Mouse (Mus musculus) liver (tissue): Measurements from ENCODE around the gene Lpar6.

Experiments used
- DNase-seq: peaks from one replicate; pipeline ENCODE4 v3.0.0-alpha.2; 2020; ENCODE audit warnings: mixed read lengths

Lpar6 gene

DNA sequence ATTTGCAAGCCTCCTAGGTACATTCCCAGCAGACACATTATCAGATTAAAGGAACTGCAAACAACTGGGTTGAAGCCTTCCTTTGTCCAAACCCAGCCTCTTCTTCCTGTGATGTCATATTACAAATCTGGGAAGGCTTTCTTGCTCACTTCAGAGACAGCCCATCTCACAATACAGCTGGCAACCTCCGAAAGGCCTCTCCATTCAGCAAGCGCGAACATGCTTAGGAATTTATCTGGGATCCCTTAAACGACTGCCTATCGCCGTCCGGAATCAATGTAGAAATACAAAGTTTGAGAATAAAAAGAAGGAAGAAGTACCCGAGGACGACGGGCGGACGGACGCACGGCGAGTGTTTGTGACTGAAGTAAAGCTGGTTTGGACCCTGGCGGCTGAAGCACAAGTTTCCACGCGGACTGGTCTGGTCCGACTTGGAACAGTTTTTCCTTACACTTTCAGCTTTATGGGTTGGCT lies at the start of gene Lpar6:
TSS of gene Lpar6 (plus strand) at position 48 of the 474 bp plus-strand sequence.
- peak; percentile 33 for DNase-seq

- DNase-seq, result no peak
Observed at GRCm38 (mm10) chr14:73199058-73199457, 38.6 kb upstream of the Lpar6 start.

DNA sequence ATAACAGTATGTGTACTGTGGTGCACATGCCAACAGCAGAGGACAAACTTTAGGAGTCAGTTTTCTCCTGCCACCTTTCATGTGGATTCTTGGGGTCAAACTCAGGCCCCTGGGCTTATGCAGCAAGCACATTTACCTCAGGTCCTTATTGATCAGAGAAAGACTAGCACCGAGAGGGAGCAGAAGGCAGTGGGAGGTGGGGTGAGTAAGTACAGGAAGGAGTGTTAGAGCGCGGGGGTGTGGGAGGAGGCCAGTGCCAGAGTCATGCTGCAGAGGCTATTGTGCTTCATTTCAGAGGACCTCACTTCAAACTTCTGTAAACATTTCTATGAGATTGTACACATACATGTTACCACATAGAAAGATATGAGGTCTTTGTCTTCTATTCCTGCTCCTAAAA lies 36.2 kb upstream of the Lpar6 start:
- no peak for DNase-seq

DNA sequence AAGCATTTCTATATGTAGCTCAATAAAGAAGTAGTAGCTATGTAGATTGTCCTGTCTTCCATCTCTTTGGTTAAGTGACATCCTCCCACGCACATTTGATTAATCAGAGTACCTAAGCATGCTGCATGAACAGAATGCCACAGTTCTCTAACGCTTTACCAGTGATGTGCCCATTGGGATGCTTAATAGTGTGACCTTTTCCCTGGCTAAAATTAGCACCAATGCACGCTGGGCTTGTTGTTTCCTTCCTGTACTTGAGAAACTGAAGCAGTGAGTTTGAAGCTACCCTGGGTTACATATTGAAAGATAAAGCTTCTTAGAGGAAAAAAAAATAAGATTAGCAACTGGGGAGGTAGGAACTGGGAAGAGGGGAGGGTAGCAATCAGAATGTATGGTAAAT lies 33.7 kb upstream of the Lpar6 start:
- DNase-seq, result no peak

- peak; percentile 11 for DNase-seq
Observed at GRCm38 (mm10) chr14:73209262-73209661, 28.4 kb upstream of the Lpar6 start.

DNA sequence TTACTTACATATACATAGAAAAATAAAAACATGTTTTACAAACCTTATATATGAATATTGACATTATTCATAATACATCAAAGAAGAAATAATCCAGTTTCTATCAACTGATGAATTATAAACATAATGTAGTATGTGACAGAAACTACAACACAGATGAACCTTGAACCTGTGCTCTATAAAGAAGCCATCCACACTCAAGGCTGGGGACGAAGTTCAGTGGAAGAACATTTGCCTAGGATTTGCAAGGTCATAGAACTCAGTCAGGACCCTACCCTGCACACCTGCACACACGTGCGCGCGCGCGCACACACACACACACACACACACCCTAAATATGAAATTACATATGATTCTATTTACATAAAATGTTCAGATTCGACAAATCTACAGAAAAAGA lies 27.5 kb upstream of the Lpar6 start:
- DNase-seq, result no peak

DNA sequence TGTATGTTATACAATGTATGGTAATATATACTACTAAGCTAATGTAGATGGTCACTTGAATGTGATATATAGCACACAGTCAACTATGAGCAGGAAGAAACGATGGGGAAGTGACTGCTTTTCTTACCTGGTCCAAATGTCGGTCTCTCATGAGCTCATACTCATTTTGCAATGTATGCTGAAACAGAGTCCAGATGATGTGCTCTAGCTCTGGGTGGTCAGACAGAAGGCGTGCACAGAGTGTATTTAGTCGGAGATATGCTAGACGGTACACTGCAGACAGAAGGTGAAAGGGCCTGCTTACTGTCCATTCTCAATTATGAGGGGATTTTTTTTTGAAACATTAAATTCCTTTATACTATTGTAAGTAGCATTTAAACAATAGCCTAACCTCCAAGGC lies 26.2 kb upstream of the Lpar6 start:
- DNase-seq, result no peak

DNA sequence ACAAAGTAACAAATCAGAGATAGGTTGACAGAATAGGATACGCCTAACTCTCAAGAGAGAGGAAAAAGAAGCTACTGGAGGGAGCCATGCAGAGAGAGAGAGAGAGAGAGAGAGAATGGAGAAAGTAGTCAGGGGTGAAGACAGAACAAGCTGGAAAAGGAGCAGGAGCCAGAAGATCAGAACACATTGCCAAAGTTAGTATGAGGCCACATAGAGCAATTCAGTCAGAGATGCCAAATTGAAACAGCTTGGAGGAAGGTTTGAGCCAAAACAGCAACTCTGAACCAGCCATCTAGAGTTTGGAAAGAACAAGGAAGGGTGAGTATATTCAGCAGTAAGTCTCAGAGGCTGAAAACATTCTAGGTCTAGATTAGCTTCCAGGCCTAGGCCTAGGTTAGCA lies 20.6 kb upstream of the Lpar6 start:
- DNase-seq, result no peak

DNA sequence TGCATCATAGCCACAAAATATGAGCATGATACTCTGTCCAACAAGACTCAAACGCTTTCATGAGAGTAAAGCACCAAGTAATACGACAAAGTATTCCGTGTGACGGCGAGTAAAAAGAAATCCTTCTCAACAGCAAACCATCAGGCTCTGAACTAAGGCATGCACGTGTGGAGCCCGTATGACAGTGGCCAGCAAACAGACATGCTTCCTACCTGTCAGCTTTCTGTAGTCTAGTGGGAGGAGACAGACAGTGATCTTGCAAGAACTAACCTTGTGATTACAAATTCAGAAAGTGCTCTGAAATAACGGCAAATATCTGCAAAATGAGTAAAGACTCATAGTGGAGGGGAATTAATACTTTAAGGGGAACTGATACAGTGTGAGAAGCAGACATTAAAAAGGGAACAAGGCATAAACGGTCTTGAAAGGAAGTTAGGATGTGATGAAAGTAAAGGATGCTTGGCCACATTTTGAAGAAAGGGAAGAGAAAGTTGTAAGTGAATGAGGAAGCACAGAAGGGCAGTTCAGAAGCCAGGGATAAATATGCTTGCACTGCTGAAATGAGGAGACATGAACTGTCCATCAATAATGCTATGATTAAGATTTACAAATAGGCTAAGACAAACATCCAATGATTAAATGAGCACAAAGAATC lies 15.3 kb upstream of the Lpar6 start:
- no peak for DNase-seq

DNA sequence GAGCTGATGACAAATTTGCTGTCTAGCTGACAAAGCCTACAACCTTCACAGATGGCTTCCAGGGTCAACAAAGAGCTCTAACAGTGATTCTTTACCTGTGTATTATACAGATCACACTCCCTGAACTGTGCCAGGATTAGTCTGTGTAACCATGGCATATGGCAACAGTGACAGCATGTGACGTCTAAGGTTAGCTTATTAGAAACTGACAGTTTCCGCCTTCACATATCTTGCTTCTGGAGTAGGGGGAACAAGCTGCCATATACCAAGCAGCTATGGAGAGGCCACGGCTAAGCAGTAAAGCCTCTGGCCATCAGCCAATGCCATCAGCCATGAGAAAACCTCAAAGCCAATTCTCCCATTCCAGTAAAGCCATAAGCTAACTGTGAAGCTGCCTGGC lies 11.3 kb upstream of the Lpar6 start:
- DNase-seq, result no peak

DNA sequence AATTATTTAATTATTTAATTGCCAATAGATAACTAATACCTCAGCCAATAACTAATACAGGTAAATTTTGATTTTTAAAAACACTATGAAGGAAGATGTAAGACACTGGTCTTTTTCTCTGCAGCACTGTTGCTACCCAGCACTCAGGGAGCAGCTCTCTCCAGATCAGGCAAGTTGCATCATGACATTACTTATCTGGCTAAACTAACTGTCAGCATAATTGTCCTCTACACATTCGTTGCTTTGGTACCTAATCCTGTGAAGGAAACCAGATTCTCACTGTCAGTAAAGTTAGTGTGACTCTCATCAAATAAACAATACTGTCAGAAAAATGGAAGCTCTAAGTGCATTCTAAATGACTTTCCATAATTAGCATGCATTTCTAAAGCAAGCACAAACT lies 10.8 kb upstream of the Lpar6 start:
- no peak for DNase-seq

- DNase-seq, result no peak
Observed at GRCm38 (mm10) chr14:73231286-73231982, 6.3 kb upstream of the Lpar6 start.

DNA sequence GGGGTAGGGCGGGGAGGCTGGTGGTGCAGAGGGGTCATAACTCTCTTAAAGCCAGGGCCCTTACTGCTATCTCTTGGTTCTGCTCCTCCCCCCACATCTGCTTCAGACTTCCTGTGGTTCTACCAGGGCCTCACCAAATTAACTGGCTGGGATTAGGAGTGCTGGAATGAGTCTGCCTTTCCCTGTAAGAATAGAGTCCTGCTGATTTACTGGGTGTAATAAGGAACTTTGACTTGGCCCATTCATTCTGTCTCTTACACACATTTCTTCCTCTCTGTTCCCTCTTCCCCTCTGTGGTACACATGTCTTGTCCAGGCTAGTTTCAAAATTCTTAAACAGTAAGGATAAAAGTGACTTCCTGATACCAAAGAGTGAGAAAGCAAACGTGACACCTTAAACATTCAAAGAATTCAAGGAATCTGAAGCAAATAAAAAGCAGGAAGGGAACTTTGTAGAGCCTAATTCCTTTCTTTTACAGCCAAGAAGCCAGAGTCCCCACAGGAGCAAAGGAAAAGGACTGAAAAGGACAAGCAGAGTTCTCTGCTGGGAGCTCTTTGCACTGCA lies 3.1 kb upstream of the Lpar6 start:
- DNase-seq, result peak; percentile 25

DNA sequence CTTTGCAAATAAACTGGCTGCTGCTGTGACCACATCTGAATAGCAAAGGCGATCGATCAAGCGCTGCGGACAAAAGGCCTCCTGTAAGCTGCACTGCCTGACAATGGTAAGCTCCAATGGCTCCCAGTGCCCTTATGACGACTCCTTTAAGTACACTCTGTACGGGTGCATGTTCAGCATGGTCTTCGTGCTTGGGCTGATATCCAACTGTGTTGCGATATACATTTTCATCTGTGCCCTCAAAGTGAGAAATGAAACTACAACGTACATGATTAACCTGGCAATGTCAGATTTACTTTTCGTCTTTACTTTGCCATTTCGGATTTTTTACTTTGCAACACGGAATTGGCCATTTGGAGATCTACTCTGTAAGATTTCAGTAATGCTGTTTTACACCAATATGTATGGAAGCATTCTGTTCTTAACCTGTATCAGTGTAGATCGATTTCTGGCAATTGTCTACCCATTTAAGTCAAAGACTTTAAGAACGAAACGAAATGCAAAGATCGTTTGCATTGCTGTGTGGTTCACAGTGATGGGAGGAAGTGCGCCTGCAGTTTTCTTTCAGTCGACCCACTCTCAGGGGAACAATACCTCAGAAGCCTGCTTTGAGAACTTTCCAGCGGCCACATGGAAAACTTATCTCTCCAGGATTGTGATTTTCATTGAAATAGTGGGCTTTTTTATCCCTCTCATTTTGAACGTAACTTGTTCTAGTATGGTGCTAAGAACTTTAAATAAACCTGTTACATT lies 979 bp downstream of the Lpar6 start:
- DNase-seq, result peak; percentile 43

- no peak for DNase-seq
Observed at GRCm38 (mm10) chr14:73239291-73239690, 1.6 kb downstream of the Lpar6 start.

DNA sequence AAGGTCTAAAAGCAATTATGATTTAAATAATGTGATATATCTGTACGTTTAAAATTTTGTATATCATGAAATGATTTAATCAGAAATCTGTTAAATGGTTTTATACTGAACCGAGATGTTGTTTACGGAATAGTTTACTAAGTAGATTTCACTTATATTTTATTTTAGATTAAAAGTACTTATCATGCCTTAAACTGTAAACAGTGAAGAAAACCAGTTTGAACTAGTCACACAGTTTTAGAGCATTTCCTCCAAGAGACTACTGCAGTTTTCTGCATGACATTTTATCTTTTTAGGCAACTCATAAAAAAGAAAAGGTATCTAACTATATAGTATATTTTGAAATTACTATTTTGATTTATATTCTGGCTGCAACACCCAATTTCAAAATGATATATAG lies 2.2 kb downstream of the Lpar6 start:
- no peak for DNase-seq

DNA sequence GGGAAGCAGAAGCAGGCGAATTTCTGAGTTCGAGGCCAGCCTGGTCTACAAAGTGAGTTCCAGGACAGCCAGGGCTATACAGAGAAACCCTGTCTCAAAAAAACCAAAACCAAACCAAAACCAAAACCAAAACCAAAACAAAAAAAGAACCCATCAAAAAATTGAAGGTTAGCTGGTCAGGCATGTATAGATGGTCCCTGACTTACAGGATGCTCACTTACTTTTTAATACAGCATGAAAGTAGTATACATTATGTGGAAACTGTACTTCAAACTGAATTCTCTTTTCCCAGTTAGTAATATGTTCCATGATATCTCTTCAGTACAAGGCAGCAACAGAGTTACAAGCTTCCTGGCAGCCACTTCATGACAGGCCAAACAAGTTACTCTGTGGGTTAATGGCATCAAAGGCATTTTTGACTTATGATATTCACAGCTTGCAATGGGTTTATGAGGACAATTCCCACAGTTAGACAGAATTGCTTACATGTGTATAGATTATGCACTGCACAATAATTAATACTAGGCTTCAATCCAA lies 6.4 kb downstream of the Lpar6 start:
- no peak for DNase-seq

GRCm38 (mm10) chr14:73250056-73250455 lies 12.4 kb downstream of the Lpar6 start:
- no peak for DNase-seq

- DNase-seq, result no peak
Observed at GRCm38 (mm10) chr14:73252276-73252675, 14.6 kb downstream of the Lpar6 start.

DNA sequence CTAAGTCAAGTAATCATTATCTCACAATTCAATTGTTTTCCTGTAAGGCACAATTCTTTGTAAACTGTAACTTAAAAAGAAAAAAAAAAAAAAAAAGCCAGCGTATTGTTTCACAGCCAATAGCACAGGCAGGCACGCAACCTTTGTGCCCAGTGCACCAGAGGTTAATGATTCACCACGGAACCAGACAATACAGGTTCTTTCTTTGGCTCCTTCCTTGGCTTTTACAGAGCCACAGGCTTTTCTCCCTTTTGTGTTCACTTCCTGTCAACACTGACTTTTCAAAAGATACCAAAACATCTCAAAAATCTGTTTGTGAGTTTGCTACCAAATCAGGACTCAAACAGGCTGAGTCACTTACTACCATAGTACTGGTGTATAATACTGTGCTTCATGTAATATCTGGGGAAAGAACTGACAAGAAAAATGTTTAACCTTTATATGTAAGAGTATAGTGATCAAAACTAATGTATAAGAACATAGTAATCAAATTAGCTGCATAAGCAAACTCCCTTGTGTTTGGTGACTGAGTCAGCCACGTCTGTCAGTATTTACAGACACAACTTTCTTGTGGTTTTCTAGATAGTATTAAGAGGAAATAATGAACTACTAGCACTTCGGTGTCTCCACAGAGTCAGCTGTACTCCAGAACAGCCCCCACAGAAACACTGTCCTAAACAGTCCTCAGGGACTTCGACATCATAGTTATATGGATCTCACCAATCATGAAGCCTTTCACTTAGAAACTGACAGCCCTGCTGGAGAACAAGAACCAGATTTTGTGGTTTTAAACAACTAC lies 16.0 kb downstream of the Lpar6 start:
- peak; percentile 34 for DNase-seq

GRCm38 (mm10) chr14:73254412-73254811 lies 16.7 kb downstream of the Lpar6 start:
- no peak for DNase-seq

- no peak for DNase-seq
Observed at GRCm38 (mm10) chr14:73255426-73255970, 17.8 kb downstream of the Lpar6 start.
